Comparison of ENCODE assay signal across 9 mouse cellular contexts in genomic region chr3:151298325-151298724, GRCm38 (mm10).
DNase-seq lines count a peak whose midpoint lies in the region.
"Had no signal": no experiment of that assay in that cellular context is flagged by ENCODE, and none has a peak within 500 bp of the region (broad histone marks: within the 10 kb centered on the region; RNA-seq: fewer than 3 reads in every experiment).

No protein-coding gene starts in this region.

- intact Hi-C loops in heart, postnatal 14 days (cut with DNase I) = no loop called here

- DNase-seq in kidney, adult 11 months = peak; percentile 39
- no peak for DNase-seq in kidney, adult 18-20 months
- peak; percentile 37 to 40 for DNase-seq in adrenal gland, postnatal 36 days
- peak; percentile 3 to 10 for DNase-seq in heart, postnatal 14 days
- peak; percentile 4 to 18 for DNase-seq in lung, postnatal 4 days
- no peak for DNase-seq in layer of hippocampus, postnatal 25 days (ENCODE audit: extremely low spot score in 1 of 2, low spot score in 1 of 2)
- no peak for DNase-seq in embryo, embryonic 10 days (ENCODE audit: low spot score)
- DNase-seq in left cerebral cortex, adult 8-10 months (ENCODE audit: low spot score in 2 of 2) = no peak
- DNase-seq: embryo, embryonic 11 days had no signal

Comparison
In these comparisons a context has a peak if more than half of its experiments do, and no peak if none do; other contexts are left out.
1. DNase-seq: peak in kidney, adult 11 months (single experiment), adrenal gland, postnatal 36 days (2 of 2), heart, postnatal 14 days (2 of 2) and lung, postnatal 4 days (2 of 2); none in kidney, adult 18-20 months (single experiment), layer of hippocampus, postnatal 25 days (0 of 2), embryo, embryonic 10 days (single experiment) and left cerebral cortex, adult 8-10 months (0 of 2).